Mouse (Mus musculus): ENCODE data around the gene Rai1. TPM values are rescaled to one million over a fixed set of nuclear protein-coding genes. Genes with fewer than 3 reads are reported as not detected.

The Rai1 gene
- polyA plus RNA-seq, 2 experiments from 2014 or later, result 7.6 to 11.3 TPM

DNA sequence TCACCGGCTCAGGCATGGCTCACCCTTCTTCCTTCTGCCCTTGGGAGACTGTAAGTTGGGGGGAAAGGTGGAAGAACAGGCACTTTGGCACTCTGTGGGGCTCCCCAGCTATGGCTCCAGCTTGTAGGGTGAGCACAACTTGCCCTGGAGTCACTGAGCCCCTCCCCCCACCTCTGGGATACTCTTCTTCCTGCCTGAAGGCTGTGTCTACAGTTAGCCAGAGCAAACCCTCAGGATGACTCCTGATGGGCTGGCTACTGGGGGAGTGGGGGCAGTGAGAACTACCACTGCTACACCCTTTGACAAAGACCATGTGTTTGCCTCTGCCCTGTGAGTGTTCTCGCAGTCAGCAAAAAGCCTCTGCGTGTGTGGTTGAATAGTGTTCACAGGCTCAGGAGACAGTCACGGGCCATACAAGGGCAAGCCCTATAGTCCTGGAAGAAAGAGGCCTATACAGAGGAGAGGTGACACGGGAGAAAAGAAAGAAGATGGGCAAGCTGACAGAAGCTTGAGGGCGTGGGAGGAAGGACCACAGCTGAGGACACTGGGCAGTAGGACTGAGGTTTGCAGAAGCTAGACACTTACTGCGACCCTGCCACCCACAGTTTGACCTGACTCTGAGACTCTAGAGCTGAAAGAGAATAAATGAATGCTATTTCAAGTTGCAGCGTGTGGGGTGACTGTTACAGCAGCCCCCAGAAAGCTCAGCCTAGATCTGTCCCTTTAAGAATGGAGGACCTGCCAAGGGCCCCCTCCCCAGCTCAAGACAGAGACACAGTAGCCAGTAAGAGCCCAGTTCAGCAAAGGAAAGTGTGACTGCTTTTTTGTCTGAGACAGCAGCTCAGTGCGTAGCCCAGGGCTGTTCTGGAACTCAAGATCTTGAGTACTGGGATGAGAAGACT is 9.7 kb upstream of the Rai1 start:
- ATAC-seq, result no peak

DNA sequence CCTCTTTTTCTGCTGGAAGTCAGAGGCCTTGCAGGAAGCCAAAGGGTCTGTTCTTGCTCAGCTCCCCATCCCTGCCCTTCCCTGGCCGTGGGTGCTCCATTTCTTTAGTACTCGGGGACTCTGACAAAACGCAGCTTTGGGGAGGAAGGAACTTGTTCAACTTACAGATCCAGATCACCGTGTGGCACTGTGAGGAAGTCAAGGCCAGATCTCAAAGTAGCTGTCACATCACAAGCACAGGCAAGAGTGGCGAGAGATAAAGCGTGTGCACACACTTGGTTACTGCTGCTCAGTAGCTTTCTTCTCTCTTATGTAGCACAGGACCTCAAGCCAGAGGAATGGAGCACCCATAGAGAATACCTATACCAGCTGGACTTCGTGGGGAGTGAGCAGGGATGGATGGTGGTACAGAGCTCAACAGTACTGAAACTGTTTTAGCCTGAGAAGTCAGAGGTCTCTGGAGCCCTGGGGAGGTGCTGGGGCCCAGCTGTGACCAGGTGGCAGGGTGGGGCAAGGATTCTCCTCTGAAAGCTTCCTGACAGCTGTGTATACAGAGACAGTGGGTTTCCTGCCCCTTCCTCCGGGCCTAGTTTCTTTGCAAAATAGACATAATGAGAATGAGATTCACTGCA is 5.1 kb upstream of the Rai1 start:
- no peak for ATAC-seq

DNA sequence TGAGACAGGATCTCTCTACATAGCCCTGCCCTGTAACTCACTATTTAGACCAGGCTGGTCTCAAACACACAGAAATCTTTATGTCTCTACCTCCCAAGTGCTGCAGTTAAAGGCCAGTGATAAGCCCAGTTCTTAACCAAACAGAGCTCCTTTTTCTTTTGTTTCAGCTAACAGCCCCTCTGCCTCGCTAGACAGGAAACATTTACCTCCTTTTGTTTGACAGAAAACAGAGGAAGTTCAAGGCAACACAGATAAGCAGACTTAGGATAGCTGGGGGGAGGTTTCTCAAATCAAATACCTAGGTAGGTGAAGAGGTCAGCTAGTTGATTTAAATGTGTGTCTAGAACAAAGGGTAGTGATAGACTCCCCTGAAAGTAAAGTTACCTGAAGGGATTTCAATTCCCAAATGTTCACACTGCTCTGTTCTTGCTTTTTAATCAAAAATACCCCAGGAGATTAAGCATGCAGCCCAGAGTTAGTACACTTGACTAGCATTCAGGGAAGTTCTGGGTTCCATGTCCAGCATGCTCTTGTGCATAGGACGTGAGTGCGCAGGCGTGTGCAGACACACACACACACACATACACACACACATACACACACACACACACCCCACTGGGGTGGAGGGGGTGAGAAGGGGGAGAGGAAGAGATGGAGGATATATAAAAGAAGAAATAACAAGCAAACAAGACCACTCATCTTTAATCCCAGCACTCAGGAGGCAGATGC is 3.8 kb upstream of the Rai1 start:
- ATAC-seq, result no peak

DNA sequence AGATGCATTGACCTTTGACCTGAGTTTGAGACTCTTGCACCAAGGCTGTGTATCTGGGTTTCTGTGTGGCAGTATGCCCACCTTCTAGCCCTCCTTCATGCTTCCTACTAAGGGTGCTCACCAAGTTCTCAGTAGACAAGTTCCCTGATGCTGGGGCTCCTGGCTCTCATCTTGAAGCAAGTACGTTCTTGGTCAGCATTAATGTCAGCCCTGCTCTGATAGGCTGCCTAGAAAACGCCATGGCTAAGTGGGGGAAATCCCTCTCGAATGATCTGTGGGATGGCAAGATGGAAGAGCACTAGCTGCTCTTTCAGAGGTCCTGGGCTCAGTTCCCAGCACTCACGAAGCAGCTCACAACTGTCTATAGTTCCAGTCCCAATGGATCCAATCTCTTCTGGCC is 2.8 kb upstream of the Rai1 start:
- ATAC-seq, result no peak

DNA sequence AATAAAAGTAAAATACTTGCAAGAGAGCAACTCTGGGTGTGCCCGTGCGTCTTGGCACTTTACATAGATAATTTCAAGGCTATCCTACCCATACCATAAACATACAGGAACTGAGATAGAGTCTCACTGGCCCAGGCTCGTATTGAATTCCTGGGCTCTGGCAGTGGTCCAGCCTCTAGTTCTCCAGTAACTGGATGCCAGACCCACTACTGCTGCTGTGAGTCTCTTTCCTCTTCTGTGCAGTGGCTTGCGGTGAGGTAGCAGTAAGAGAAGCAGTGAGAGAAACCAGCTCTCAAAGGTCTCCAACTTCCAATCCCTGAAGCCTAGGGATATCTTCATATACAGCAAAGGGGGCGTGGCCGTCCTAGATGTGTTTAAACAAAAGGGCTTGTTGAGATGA is 2.1 kb upstream of the Rai1 start:
- ATAC-seq, result no peak

DNA sequence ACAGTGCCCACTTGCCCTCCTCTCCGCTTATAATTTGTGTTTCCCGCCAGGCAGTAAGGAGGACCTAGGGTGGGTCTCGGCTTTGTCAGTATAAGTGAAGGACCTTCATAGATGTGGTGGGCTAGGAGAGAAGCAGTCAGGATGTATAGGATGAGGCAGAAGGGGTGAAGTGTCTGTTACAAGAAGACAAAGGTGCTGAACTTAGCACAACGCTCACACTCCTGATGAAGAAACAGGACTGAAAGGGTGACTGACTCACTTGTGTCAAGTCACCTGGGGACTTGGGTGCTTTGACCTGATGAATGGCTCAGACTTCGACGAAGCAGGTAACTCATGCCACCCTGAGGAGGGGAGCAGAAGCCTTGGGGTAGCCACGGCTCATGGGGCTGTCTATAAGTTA is 1.2 kb upstream of the Rai1 start:
- no peak for ATAC-seq

DNA sequence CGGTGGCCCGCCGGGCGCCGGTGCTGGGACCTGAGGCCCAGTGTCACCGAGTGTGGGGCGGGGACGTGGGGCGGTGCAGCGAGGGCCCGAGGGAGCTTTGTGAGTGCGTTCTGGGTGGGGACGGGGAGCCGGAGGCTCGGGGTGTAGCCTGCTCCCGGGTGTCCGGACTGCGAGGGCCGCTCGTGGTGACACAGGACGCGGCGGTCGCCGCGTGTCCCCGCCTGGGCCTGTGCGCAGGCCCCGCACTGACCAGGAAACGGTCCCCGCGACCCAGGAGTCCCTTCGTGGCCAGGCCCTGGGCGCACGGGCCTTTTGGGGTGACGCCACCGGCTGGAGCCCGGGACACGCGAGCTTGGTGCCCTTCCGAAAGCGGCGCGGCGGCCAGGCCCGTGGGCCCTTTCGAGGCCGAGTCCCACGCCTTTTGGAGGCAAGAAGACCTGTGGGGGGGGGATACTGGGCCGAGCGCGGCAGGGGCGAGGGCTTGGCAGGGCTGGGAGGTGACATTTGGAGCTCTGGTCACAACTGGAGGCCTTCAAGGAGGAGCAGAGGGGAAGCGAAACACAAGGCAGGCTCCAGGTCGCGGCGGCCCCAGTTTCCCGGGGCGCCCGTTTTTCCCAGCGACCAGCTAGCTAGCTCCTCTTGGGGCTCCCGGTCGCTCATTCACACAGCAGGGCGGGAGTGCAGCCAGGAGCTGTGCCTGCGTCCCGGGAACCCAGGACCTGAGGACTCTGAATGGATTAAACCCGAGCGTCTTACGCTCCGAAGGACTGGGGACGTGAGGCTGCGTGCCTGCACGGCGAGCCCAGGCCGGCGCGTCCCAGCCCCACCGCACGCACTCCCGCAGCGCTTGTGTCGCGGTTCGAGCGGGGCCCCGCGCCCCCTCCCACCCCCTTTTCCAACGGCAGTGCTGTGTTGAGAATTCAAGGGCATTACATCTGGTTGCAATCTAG is 1.1 kb downstream of the Rai1 start:
- peak; percentile 18 for ATAC-seq

DNA sequence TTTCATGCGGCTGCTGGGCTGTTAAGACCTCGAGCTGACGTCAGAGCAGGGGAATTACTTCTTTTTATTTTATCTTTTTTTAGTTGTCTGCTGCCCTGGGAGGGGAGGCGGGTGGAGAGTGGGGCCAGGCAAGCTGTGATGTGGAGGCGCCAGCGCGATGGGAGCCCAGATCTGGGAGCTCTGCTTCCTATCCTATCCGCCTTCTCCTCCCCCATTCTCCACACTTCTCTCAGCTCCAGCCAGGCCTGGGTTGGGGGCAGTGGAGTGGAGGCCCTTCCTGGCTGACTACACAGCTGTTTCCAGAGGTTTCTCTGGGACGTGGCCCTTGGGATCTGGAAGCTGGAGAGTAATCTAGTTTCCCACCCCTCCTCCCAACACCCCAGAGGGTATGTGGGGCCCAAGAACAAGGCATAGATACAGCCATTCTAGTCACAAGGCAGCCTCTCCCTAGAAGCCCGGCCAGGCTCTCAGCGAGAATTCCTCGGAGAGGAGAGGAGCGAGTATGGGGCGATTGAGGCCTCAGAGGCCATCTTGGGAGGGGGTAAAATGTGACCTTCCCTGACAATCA is 1.8 kb downstream of the Rai1 start:
- ATAC-seq, result peak; percentile 22

DNA sequence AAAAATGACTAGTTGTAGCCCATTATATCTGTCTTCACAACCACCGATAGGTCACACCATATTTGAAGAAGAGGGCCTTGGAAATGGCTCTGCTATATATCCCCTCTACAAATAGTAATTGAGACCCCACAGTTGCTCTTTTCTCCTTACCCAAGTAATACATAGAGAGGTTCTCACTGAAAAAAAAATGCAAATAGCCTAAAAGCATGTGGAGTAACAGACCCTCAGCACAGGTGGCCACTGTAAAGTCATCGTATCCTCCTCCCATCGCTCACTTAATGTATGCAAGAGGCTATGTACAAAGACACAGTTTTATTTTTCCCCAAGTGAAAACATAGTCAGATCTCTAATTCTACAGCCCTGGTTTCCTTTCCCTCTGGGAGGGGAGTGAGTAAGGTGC is 2.6 kb downstream of the Rai1 start:
- no peak for ATAC-seq

DNA sequence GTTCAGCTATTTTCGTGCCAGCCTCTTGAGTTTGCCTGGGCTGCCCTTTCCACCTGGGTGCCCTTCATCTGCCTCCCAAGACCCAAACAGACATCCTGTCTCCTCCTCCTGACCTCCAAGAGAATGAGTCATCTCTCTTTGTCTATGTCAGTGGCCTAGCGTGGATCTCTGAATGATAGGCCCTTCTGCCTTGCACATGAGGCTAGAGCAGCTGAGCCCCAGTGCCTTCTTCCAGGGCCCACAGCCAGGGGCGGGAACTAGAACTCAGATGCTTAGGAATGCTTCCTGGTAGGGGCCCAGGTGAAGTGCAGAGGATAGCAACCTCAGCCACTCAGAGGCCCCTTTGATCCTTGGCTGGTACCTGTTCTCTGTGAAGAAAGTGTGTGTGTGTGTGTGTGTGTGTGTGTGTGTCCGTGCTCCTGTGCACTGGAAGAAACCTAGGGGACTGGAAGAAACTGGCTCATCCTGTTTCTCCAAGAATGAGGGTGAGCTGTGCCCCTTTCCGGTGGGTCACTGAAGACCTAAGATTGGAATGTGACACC is 3.9 kb downstream of the Rai1 start:
- peak; percentile 58 for ATAC-seq

DNA sequence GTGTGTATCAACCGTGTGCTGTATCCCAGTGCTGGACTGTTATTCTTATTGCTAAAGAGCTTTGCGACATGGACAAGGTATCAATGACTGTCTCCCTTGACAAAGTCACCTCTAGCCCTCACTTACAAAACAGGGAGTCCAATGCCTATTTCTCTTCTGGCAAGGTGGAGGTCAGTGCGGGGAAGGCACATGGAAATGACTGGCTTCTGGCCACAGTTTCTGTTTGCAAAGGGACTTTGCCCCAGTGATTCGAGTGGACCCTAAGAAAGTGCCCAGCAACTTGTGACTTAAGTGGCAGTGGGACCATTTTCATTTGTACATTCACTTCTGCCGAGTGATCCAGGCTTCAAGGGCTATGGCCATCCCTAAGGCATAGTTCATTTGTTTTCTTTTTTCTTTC is 5.6 kb downstream of the Rai1 start:
- no peak for ATAC-seq

DNA sequence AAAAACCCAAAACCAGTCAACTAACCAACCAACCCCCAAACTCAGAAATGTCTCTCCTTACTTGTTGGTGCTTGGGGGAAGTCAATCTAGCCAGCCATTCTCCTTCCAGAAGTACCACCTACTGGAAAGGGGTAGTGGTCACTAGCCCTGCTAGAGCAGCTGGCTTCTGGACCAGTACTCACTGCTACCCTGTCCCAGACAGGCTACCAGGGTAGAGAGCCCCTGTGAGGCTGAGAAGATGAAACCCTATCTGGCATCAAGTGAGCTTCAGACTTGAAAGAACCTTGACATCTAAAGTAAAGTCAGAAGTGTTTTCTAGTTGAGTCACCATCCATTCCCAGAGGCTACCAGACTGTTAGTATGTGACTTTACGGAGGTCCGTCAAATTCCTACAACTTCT is 6.8 kb downstream of the Rai1 start:
- no peak for ATAC-seq

DNA sequence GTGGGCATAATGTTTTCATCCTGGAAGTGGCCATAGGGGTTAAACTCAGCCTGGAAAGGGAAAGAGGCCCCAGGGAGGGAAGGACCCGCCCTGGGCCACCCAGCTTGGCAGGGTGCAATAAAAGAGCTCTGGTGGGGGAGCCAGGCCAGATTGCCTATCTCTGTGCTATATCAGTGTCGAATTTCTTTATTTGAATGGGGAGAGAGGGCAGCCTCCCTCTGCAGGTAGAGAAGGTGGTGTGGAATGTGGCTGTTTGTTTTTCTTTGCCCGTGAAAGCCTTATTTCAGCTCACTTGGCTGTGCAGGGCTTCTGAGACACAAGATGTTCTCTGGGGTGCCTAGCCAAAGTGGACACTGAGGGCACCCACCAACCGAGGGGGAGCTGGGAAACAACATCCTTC is 8.8 kb downstream of the Rai1 start:
- ATAC-seq, result no peak

DNA sequence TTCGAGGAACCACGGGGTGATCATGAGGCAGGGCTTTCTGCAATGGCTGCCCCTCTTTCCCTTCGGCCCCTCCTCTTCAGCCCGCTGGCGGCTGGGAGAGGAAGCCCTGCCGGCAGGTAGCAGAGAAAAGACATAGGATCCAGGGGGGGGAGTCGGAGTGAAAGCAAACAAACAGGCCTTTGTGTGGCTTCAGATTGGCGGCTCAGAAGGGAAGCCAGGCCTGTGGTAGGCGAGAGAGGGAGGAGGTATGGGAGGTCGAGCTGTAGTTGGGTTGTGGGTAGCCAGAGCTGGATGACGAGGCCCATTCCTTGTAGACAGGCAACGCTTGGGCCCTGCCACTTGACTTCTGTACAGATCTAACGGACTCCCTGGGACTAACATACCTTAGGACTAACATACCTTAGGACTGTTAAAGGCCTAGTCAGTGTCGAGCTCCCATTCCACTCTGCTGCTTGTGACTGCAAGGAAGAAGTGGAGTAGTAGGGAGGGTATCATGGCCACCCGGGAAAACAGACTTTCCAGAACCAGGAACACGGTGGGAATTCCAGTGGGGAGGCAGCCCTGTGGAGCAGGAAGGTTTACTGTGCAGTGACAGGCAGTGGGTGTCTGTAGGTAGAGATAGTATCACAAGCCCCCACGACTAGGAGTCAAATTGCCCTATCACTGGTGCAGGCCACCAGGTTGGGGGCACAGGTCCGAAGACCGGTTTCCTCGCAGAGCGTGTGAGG is 9.6 kb downstream of the Rai1 start:
- peak; percentile 34 for ATAC-seq

DNA sequence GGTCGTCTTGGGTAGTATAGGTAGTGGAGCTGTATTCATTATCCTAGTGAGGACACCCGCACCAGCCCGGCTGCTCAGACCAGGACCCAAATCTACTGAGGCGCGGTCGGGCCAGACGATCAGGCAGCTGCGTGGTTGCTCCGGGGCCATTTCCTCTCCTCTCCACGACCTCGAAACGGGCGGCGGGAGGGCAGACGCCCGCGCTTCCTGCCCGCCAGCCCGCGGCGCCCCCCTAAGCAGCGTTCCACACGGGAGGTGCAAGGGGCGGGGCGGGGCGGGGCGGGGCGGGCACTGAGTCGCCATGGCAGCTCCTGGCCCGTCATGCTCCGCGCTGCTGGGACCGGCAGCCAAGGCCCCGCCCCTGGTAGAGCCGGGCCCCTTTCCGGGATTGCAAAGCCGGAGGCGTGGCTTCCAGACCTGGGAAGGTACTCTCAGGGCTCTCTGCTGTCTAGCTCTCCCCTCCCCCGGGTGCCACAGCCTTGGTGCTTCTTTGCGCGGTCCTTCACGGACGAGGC is 10.3 kb downstream of the Rai1 start:
- peak; percentile 88 for ATAC-seq

DNA sequence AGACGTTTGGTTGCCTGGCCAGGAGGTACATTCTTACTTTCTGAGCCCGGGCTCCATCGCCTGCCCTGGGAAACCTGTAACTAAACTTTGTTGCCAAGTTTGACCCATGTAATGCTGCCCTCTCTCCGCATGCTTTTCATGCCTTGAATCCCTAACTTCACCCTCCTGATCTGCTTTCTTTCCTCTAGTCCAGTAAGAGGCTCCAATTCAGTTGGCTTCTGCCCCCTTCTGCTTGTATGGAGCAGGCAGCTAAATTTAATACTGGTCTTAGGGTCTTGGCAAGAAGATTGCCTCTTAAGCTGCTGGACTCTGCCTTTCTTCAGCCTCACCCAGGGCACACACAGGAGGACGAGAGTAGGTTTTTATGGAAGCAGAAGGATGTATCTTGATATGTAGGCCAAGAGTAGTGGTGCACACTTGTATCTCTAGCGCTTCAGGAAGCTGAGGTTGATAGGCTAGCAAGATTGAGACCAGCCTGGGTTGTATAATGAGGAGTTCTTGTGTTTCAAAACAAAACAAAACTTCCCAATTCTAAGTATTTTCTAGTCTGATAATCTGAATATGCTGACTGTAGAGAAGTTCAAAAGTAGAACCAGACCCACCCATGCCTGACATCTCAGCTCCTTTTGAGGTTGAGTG is 10.9 kb downstream of the Rai1 start:
- ATAC-seq, result no peak

DNA sequence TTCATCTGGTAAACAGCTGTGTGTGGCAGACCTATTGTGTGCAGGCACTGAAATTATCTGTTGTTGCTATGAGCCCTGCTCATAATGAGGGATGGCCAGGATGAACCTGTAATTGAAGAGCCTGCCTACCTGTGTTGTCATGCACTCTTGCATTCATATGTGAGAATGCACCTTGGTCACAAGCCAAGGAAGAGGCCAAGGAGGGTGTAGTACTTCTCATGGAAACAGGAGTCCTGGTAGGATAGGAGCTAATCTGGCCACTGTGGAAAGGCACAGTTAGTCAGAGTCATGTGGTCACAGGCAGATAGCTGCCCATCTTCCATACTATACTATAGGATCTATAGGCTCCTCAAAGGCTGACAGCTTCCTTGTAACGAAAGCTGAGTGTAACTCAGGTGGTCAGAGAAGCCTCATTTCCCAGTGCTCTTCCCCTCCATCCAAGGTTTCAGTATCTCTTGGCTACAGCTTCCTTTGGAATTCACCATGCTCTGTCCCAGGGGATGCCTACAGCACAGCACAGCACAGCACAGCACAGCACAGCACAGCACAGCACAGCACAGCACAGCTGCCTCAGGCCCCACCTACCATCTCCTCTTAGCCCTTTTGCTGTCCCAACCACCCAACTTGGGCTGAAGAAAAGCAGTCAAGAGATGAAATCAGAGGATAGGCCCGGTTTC is 15.9 kb downstream of the Rai1 start:
- no peak for ATAC-seq

DNA sequence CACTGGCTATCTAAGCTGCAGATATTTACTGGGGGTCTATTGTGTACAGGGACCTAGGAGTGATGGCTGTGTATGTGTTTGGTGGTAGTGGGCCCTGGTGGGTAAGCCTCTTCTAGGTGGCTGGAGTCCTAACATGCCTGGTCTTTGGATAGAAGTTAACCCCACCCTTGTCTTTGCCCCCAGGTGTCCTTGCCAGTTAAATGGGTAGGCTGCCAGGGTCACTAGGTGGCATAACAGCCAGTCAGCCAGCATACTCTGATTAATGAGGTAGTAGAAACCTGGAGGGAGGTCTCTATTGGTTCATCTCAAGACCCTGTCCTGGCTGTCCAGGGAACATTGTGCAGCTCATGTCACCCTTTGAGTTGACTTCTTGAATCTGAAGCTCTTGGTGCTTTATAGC is 17.8 kb downstream of the Rai1 start:
- ATAC-seq, result no peak

DNA sequence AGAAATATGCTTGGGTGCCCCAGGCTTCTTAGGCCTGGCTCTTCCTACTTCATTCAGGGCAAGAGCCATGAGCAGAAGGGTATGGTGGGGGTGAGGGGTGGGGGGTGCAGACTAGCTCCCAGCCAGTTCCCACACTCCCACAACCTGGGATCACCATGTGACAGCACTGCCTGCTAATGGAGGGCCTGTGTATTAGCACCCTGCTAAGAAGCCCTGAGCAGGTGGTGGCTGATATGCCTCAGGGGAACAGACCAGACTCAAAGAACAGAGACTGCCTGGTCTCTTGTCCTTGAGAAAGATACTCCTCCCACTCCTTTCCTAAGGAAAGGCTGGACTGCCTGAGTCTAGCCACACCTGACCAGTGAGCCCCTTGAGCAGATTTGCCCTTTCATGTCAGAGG is 22.2 kb downstream of the Rai1 start:
- ATAC-seq, result no peak

Data from activated CD4-positive, CD25-positive, alpha-beta regulatory T cell, adult 4 months (primary cell).